Mouse (Mus musculus) forebrain, embryonic 14.5 days (tissue): ENCODE measurements around the gene Slc25a28. TPM values are rescaled to one million over a fixed set of nuclear protein-coding genes. Genes with fewer than 3 reads are reported as not detected.

Source experiments
- ATAC-seq: fragments of 200-750 bp; cut with Nextera tagmentation; 2 replicates; pipeline ENCODE4 v1.8.0; 2017; ENCODE audit warnings: mild to moderate bottlenecking, moderate library complexity
- DNase-seq: peaks from one replicate; pipeline ENCODE4 v3.0.0-alpha.2; 2015; ENCODE audit warnings: low spot score
- H3K27ac ChIP-seq: fragments of 300-500 bp; sonication (generic); 2 replicates; pipeline ENCODE4 v1.5.1; 2014; ENCODE audit warnings: low read depth, mild to moderate bottlenecking, control low read depth, low read length, moderate library complexity
- H3K27me3 ChIP-seq: fragments of 300-500 bp; sonication (generic); replicated peaks from 2 replicates; pipeline ENCODE4 v1.6.1; 2014; ENCODE audit warnings: low read length, control low read depth, mixed read lengths; ENCODE audit not compliant: control insufficient read depth, insufficient read depth
- H3K36me3 ChIP-seq: fragments of 300-500 bp; sonication (generic); 2 replicates; pipeline ENCODE4 v1.6.1; 2014; ENCODE audit warnings: low read length, control low read depth; ENCODE audit not compliant: control insufficient read depth, insufficient read depth
- H3K4me1 ChIP-seq: fragments of 300-500 bp; sonication (generic); 2 replicates; pipeline ENCODE4 v1.6.1; 2014; ENCODE audit warnings: antibody characterized with exemption, low read length, control low read depth; ENCODE audit not compliant: control insufficient read depth, insufficient read depth
- H3K4me2 ChIP-seq: fragments of 300-500 bp; sonication (generic); 2 replicates; pipeline ENCODE4 v1.6.1; 2014; ENCODE audit warnings: mild to moderate bottlenecking, control low read depth, low read length
- H3K4me3 ChIP-seq: fragments of 300-500 bp; sonication (generic); 2 replicates; pipeline ENCODE4 v1.5.1; 2014; ENCODE audit warnings: low read depth, low read length, control low read depth
- H3K9ac ChIP-seq: fragments of 300-500 bp; sonication (generic); 2 replicates; pipeline ENCODE4 v1.6.1; 2014; ENCODE audit warnings: mild to moderate bottlenecking, low read length, control low read depth, moderate library complexity
- H3K9me3 ChIP-seq: fragments of 300-500 bp; sonication (generic); replicated peaks from 2 replicates; pipeline ENCODE4 v1.6.1; 2016; ENCODE audit warnings: low read length, control low read depth, mixed read lengths; ENCODE audit not compliant: control insufficient read depth
- WGBS: fragments of 180-500 bp; shearing (Covaris S2); extraction: QIAGEN DNeasy Blood & Tissue Kit; methylation state at CpG from one replicate; pipeline ENCODE4 v1.1.7; 2014; 5-methylcytosine and 5-hydroxymethylcytosine counted together
- polyA plus RNA-seq: library from polyadenylated mRNA; unstranded; fragments of >200 nt; fragmentation: Nextera tagmentation; extraction: Ambion mirVana; gene quantifications from 2 replicates; pipeline ENCODE4 v1.2.1, GENCODE M21; 2014

Slc25a28 gene
- polyA plus RNA-seq, 1 experiment from 2014 or later, result 12.0 TPM

GRCm38 (mm10) chr19:43651241-43651785 is 23.4 kb downstream of the Slc25a28 start:
- DNase-seq, result no peak
- WGBS, result 61% methylated on average over 8 of the region's 8 CpGs

DNA sequence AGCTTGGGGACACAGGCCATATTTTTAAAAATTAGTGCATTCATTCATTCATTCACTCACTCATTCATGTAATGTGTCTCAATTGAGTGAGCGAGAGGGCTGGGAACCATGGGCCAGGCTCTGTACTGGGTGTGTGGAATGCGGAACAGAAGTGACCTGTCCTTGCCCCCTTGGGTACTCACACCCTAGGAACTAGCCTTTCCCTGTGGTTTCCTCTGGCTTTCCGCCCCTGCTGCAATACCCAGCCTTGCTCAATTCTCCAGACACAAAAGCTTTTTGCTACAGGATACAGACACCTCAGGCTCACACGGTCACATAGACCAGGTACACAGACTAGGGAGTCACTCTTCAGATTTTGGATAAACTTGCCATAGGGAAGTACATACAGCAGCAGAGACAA is 26.3 kb downstream of the Slc25a28 start:
- Histone ChIP-seq H3K9me3 (no peaks in the 10 kb centered on the region), H3K36me3 (no peaks in the 10 kb centered on the region), H3K27ac (no peak overlapping the region), H3K4me1 (no peaks in the 10 kb centered on the region), H3K9ac (no peak overlapping the region), H3K4me3 (no peak overlapping the region), H3K4me2 (no peak overlapping the region), H3K27me3 (no peaks in the 10 kb centered on the region)
- ATAC-seq (no peak), DNase-seq (no peak)
- WGBS, result 94% methylated on average over 4 of the region's 4 CpGs

More at GRCm38 (mm10) chr19:43651241-43651785, 23.4 kb downstream of the Slc25a28 start:
- H3K9me3 ChIP-seq, result no peaks in the 10 kb centered on the region
- no peaks in the 10 kb centered on the region for H3K27me3 ChIP-seq
- H3K4me2 ChIP-seq, result no peak overlapping the region
- no peak for ATAC-seq
- H3K9ac ChIP-seq, result no peak overlapping the region
- no peak overlapping the region for H3K4me3 ChIP-seq
- no peaks in the 10 kb centered on the region for H3K4me1 ChIP-seq
- no peak overlapping the region for H3K27ac ChIP-seq
- H3K36me3 ChIP-seq, result no peaks in the 10 kb centered on the region

GRCm38 (mm10) chr19:43647261-43647660 is 27.4 kb downstream of the Slc25a28 start:
- WGBS, result 96% methylated on average over 9 of the region's 9 CpGs
- ATAC-seq, result no peak
- DNase-seq, result no peak

GRCm38 (mm10) chr19:43646852-43647251 is 27.8 kb downstream of the Slc25a28 start:
- DNase-seq, result no peak
- H3K27me3 ChIP-seq, result no peaks in the 10 kb centered on the region
- WGBS, result 61% methylated on average over 7 of the region's 7 CpGs
- H3K27ac ChIP-seq, result no peak overlapping the region
- no peak overlapping the region for H3K4me3 ChIP-seq
- H3K9ac ChIP-seq, result no peak overlapping the region
- no peaks in the 10 kb centered on the region for H3K9me3 ChIP-seq
- H3K4me1 ChIP-seq, result no peaks in the 10 kb centered on the region
- ATAC-seq, result no peak
- no peaks in the 10 kb centered on the region for H3K36me3 ChIP-seq
- H3K4me2 ChIP-seq, result no peak overlapping the region

More at GRCm38 (mm10) chr19:43647261-43647660, 27.4 kb downstream of the Slc25a28 start:
- H3K9me3 ChIP-seq, result no peaks in the 10 kb centered on the region
- H3K4me3 ChIP-seq, result no peak overlapping the region
- H3K27ac ChIP-seq, result no peak overlapping the region
- H3K4me2 ChIP-seq, result no peak overlapping the region
- no peaks in the 10 kb centered on the region for H3K27me3 ChIP-seq
- no peaks in the 10 kb centered on the region for H3K4me1 ChIP-seq
- H3K36me3 ChIP-seq, result no peaks in the 10 kb centered on the region
- no peak overlapping the region for H3K9ac ChIP-seq

DNA sequence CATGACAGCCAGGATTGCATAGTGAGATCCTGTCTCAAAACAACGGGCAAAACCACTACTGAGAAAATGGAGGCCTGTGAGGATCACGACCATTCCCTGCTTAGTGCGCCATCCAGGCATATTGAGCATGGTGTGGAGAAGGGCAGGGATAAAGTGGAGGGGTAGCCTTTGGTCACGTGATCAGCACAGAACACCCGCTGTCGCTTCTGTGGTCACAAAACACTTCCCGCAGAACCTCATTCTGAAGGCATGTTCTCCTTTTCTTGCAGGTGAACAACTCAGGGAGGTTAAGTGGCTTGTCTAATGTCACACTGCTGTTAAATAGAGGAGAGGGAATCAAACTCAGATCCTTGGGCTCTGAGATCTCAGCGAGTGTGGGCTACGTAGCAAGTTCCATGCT is 29.2 kb downstream of the Slc25a28 start:
- no peaks in the 10 kb centered on the region for H3K36me3 ChIP-seq
- no peak overlapping the region for H3K4me3 ChIP-seq
- no peaks in the 10 kb centered on the region for H3K9me3 ChIP-seq
- ATAC-seq, result no peak
- DNase-seq, result no peak
- H3K4me1 ChIP-seq, result no peaks in the 10 kb centered on the region
- H3K27me3 ChIP-seq, result no peaks in the 10 kb centered on the region
- H3K4me2 ChIP-seq, result no peak overlapping the region
- no peak overlapping the region for H3K9ac ChIP-seq
- H3K27ac ChIP-seq, result no peak overlapping the region
- WGBS, result 86% methylated on average over 9 of the region's 9 CpGs

GRCm38 (mm10) chr19:43642843-43643242 is 31.8 kb downstream of the Slc25a28 start:
- Histone ChIP-seq H3K9me3 (no peaks in the 10 kb centered on the region), H3K9ac (no peak overlapping the region), H3K27me3 (no peaks in the 10 kb centered on the region), H3K4me3 (no peak overlapping the region), H3K4me2 (no peak overlapping the region), H3K4me1 (no peaks in the 10 kb centered on the region), H3K36me3 (no peaks in the 10 kb centered on the region), H3K27ac (no peak overlapping the region)
- DNase-seq, result no peak
- 86% methylated on average over 9 of the region's 9 CpGs for WGBS
- no peak for ATAC-seq

GRCm38 (mm10) chr19:43641833-43642232 is 32.8 kb downstream of the Slc25a28 start:
- H3K27me3 ChIP-seq, result no peaks in the 10 kb centered on the region
- H3K27ac ChIP-seq, result no peak overlapping the region
- no peaks in the 10 kb centered on the region for H3K9me3 ChIP-seq
- H3K4me3 ChIP-seq, result no peak overlapping the region
- DNase-seq (no peak), ATAC-seq (no peak)
- H3K4me1 ChIP-seq, result no peaks in the 10 kb centered on the region
- H3K4me2 ChIP-seq, result no peak overlapping the region
- 74% methylated on average over 11 of the region's 11 CpGs for WGBS
- H3K9ac ChIP-seq, result no peak overlapping the region
- no peaks in the 10 kb centered on the region for H3K36me3 ChIP-seq

- Histone ChIP-seq H3K27me3 (no peaks in the 10 kb centered on the region), H3K4me1 (0 out of 2 replicates have a peak, but pooled peaks cover 4% of the 10 kb centered on the region), H3K4me2 (no peak overlapping the region), H3K27ac (no peak overlapping the region), H3K9ac (no peak overlapping the region), H3K4me3 (no peak overlapping the region), H3K9me3 (no peaks in the 10 kb centered on the region), H3K36me3 (no peaks in the 10 kb centered on the region)
- 32% methylated on average over 12 of the region's 12 CpGs for WGBS
- ATAC-seq (peak; percentile 76), DNase-seq (peak; percentile 91)
Measured at GRCm38 (mm10) chr19:43630466-43631251, 44.0 kb downstream of the Slc25a28 start.

DNA sequence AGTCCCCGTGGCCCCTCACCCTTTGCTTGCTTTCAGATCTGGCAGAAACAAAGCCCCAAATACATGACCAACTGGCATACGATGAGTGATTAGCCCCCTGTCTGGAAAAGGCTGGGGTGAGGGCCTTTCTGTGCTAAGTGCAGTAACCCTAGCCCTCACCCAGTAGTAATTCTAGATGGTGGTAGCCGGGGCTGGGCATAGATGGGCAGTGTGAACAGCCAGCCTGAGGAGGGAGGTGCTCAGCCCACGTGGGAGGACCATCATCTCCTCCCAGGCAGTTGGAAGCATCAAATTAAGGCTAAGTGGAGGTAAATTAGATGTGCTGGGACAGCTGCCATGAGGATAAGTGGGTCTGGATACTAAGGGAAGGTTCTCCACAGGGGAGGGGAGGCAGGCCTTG is 45.6 kb downstream of the Slc25a28 start:
- H3K27ac ChIP-seq, result no peak overlapping the region
- ATAC-seq (no peak), DNase-seq (no peak)
- H3K36me3 ChIP-seq, result no peaks in the 10 kb centered on the region
- WGBS, result 51% methylated on average over 4 of the region's 4 CpGs
- no peaks in the 10 kb centered on the region for H3K27me3 ChIP-seq
- H3K9me3 ChIP-seq, result no peaks in the 10 kb centered on the region
- H3K4me1 ChIP-seq, result 0 out of 2 replicates have a peak, but pooled peaks cover 4% of the 10 kb centered on the region
- H3K4me2 ChIP-seq, result no peak overlapping the region
- H3K9ac ChIP-seq, result no peak overlapping the region
- no peak overlapping the region for H3K4me3 ChIP-seq
